Mouse (Mus musculus) ES-Bruce4 (cell line): ENCODE measurements at regions not wholly inside any gene's neighbourhood (a gene's known extent, or its start where the extent isn't known, plus 50 kb on each side); places are given as distances from the start of the nearest gene placed in this dataset.

ENCODE experiments used
- CTCF ChIP-seq: IDR thresholded peaks from one replicate; pipeline ENCODE4 v1.8.1; 2011; ENCODE audit warnings: low read depth, low read length
- EP300 ChIP-seq: IDR thresholded peaks from 2 replicates; pipeline ENCODE4 v1.6.1; 2011; ENCODE audit warnings: low read depth, low read length; ENCODE audit not compliant: insufficient read depth
- POLR2A ChIP-seq: IDR thresholded peaks from one replicate; pipeline ENCODE4 v1.8.1; 2011; ENCODE audit warnings: low read length; ENCODE audit not compliant: insufficient read depth

DNA sequence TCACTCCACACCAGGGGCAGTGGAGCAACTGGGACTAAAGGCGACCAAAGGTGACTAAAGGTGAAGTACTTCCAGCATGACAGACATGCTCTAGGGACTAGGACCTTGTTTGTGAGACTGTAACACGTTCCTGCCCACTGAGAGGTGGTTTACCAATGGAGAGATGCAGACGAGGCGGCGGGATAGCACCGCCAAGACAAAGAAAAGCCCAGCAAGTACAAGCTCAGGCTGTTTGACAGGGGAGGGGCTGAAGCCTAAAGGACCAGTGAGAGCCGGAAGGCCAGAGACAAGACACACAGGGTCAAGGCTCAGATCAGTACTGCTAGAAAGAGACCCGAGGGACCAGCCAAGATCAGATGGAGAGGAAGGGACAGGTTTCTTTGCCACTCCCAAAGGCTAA, 126.2 kb downstream of the Plxna1 start:
- TF ChIP-seq POLR2A (no peak), EP300 (no peak), CTCF (no peak)
